Mouse (Mus musculus): ENCODE data around the gene Doc2g.

Doc2g gene

DNA sequence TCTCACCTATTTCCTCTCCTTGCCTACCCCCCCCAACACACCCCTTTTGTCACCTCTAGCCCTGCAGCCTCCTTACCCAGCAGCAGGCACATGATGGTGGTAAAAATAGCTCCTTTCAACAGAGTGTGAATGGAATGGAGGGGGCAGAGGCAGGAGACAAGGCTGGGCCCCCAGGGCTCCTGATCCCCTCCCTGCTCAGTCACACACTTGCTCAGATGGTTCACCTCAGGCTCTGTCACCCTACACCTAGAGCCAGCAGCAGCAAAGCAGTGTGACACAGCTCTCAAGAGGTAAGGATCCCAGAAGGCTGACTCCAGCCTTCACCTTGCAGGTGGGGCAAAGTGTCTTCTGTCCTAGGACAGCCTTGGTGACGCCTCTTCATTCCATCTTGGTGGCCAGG, at the start of gene Doc2g:
Doc2g (plus strand) TSS at position 202 of the 400 bp plus-strand sequence.
- TF ChIP-seq GATA4 (IDR thresholded peaks at IDR 0.05; ENCODE audit: insufficient replicate concordance, low read length), result no peak

DNA sequence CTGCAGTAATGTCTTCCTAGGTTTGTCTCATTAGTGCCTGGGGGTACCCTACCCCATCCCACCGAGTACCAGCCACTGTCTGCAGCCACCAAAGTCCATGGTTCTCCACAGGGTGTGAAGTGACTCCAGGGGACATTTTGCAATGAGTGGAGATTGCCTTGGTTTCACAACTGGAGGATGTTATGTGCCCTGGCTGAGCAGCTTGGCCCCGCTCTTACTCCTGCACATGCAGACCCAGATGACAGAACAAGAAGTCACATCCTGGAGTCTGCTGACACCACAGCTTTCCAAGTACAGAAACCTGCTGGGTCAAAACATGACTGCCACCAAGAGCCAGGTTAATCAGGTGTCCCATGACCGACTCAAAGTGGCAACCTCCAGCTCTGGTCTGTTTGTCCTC, 48.1 kb upstream of the Doc2g start:
- no peak for TF ChIP-seq GATA4 (IDR thresholded peaks at IDR 0.05; ENCODE audit: insufficient replicate concordance, low read length)

DNA sequence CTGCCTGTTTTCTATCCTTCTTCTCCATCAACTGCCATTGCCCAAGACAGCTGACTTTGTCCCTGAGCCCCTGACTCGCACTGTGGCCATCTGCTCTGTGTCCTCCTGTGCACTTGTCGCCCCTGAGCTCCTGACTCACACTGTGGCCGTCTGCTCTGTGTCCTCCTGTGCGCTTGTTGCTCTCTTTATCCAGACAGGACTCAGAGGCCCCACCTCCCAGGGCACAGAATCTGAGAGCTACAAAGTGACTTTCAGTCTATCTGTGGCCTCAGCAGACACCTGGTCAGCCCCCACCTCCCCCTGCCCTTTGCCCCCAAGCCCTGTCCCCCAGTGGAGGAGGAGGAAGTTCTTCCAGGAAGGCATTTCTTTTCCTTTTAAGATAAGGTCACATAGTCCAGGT, 47.3 kb upstream of the Doc2g start:
- no peak for TF ChIP-seq GATA4 (IDR thresholded peaks at IDR 0.05; ENCODE audit: insufficient replicate concordance, low read length)

DNA sequence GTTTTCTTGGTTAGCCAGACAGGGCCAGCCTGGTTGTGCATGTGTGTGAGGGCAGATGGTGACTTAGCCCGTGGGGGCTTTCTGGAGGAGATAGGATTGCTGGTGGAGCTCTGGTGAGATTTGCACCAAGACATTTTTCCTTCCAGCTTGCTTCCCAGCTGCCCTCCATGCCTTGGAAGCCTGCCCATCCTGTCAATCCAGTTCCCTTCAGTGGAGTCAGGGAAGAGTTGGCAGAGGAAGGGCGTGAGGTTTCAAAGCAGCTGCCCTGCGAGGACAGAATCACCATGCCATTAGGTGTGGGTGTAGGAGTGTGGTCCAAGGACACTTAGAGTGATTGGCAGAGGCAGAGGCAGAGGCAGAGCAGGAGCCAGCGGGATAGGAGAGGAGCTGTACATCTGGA, 44.6 kb upstream of the Doc2g start, which contains the start of gene Aldh3b3:
Aldh3b3 (plus strand) TSS at position 176 of the 400 bp plus-strand sequence.
- no peak for TF ChIP-seq GATA4 (IDR thresholded peaks at IDR 0.05; ENCODE audit: insufficient replicate concordance, low read length)

DNA sequence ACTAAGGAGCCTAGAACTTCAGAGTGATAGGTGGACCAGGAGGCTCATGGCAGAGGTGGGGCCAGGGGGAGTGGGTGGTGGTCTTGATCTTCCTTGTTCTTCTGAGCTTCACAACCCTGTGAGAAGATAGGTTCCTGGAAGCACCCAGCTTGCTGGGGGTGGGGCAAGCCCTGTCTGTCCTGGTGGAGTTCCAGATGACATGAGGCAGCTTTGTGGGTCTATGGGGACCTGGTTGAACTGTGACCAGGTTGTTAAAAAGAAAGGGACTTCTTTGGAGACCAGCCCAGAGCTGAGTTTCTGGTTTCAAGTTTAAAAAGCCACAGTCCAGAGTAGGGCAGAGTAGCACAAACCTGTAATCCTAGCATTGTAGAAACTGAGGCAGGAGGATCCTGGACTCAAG, 44.1 kb upstream of the Doc2g start:
- no peak for TF ChIP-seq GATA4 (IDR thresholded peaks at IDR 0.05; ENCODE audit: insufficient replicate concordance, low read length)

DNA sequence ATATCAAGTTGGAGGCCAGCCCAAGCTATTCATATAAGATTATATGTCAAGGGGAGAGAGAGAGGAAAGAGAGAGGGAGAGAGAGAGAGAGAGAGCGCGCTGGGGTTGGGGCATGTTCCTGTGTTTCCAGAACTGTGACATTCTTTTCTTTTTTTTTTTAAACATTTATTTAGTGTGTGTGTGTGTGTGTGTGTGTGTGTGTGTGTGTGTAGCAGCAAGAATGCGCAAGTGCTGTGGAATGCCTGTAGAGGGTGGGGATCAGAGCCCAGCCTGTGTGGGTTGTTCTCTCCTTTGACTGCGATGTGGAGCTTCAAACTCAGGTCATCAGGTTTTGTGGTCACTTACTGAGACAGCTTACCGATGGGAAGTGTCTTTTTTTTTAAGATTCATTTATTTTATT, 42.9 kb upstream of the Doc2g start:
- TF ChIP-seq GATA4 (IDR thresholded peaks at IDR 0.05; ENCODE audit: insufficient replicate concordance, low read length), result no peak

DNA sequence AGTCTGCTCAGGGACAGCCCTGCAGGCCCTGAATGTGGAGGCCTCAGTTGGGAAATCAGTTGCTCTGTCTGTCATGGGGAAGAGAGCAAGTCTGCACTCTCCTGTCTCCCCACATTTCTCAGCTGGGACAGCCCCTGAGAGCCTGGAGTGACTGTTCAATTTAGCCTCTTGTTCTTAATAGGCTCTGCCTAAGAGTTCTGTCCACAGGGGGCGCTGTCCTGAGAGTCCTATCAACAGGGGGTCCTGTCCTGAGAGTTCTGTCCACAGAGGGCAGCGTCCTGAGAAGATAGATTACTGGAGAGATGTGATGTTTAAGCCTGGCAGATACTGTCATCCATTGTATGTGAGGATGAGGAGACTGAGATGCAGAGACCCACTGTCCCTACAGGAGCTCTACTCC, 40.6 kb upstream of the Doc2g start:
- no peak for TF ChIP-seq GATA4 (IDR thresholded peaks at IDR 0.05; ENCODE audit: insufficient replicate concordance, low read length)

DNA sequence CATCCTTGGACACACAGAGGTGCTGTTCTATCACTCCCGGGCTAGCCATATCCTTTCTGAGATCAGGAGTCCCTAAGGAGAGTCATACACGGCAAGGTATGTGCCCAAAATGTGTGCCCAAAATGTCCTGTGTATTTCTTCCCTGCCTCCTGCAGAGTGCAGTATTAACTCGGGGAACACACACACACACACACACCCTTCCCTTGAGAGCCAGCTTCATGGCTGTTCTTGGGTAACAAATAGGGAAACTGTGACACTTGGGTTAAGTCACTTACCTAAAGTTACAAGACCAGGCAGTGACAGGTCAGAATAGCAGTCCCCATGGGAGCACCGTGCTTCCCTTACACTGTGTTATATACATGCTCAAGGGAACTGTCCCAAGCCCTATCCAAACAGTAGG, 39.1 kb upstream of the Doc2g start:
- TF ChIP-seq GATA4 (IDR thresholded peaks at IDR 0.05; ENCODE audit: insufficient replicate concordance, low read length), result no peak

DNA sequence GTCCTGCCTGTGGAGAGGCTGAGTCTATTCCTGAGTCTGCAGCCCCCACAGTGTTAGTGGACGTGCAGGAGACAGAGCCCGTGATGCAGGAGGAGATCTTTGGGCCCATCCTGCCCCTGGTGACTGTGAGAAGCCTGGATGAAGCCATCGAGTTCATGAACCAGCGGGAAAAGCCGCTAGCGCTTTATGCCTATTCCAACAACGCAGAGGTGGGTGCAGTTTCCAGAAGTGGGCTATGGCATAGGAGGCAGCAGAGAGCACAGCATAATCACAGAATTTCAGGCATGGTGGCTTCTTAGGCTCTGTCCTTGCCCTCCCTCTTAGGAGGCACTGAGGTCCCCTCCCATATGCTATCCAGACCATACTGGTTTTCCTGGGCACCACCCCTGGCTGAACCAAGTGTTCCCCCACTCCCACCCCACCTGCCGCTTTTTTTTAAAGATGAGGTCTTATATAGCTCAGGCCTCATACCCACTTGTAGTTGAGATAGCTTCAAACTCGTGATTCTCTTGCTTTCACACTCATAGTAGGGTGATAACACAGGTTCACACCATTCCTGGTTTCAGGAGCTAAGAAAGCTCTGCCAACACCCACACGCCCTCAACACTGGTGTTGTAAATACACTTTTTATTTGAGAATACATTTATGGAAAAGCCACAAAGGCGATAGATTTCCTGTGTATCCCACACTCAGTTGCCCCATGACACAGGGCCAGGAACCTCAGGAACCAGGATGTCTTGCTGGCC, 36.6 kb upstream of the Doc2g start:
- no peak for TF ChIP-seq GATA4 (IDR thresholded peaks at IDR 0.05; ENCODE audit: insufficient replicate concordance, low read length)

DNA sequence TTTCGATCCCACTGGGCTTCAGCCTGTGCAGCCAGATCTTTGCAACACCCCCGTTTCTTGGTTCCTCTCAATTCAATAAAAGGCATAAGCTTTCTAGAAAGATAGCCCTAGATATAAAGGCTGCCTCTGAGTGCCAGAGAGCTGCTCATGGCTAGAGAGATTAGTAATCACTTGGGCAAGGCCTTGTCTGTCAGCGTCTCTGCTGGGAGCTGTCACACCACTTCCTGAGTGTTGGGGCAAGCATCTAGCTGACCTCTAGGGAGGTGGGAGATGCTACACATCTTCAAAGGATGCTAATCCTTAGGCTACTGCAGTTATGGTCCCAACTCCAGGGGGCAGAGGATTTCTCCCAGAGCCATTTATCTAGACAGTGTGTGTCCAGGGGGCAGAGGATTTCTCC, 35.9 kb upstream of the Doc2g start:
- no peak for TF ChIP-seq GATA4 (IDR thresholded peaks at IDR 0.05; ENCODE audit: insufficient replicate concordance, low read length)

DNA sequence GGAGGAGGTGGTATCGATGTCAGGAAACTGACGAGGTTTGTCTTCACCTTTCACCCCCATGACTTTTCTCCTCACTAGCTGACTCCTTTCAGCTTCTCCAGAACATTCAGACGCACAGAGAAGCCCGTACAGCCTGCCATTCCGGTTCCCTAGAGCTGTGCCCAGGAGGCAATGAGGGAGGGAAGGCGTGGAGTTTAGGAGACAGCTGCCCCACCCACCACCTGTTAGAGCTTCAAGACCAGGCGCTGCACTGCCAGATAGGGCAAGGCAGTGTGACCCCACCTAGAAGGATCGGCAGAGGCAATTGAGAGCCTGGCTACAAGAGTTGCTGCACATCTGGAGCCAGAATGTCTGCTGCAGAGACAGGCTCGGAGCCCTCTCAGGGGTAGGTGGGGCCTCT, 30.9 kb upstream of the Doc2g start, which contains the start of gene Aldh3b2:
Aldh3b2 (plus strand) TSS at position 100 of the 400 bp plus-strand sequence.
- no peak for TF ChIP-seq GATA4 (IDR thresholded peaks at IDR 0.05; ENCODE audit: insufficient replicate concordance, low read length)

DNA sequence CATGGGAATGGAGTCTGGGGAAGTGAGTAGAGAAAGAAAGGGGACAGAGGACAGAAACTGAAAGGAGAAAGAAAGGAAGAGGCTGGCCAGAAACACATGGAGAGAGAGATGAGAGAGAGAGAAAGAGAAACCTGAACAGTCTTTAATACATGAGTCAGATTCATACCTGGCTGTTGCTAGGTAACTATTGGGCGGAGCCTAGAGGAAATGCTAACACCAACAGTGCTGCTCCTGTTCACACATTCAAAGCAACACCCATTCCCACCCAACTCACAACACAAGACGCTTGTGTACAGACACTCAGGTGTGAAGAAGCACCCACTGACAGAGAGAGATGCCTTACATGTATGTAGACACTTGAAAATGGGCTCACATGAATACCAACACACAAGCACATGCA, 27.2 kb upstream of the Doc2g start:
- no peak for TF ChIP-seq GATA4 (IDR thresholded peaks at IDR 0.05; ENCODE audit: insufficient replicate concordance, low read length)

DNA sequence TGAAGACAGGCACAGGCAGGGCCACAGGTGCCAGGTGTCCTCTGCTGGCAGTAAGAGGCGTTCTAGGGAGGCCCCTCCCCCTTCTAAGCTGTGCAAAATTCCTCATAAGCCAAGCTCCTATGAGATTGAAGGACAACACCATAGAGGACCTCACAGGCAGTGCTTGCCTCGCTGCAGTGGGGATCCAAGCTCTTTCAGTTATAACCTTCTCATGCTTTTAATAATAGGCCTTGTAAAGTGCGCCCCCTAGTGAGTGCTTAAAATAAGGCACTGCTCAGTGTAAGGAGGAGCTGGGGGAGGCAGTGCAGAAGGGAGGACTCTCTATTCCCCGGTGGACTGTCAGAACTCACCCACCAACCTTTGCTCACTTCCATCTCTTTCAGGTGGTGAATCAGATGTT, 22.8 kb upstream of the Doc2g start:
- no peak for TF ChIP-seq GATA4 (IDR thresholded peaks at IDR 0.05; ENCODE audit: insufficient replicate concordance, low read length)

DNA sequence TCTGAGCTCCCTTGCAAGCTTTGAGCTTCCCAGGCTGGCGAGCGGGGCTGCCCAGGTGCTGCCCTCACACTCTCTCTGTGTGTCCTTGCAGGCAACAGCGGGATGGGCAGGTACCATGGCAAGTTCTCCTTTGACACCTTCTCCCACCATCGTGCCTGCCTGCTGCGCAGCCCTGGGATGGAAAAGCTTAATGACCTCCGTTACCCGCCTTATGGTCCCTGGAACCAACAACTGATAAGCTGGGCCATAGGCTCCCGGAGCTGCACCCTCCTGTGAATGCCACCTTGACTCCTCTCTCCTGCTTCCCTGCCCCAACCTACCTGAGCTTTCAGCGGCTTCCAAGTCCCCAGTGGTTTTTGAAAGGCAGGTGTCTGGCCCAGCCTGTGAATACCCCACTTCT, 22.2 kb upstream of the Doc2g start:
- no peak for TF ChIP-seq GATA4 (IDR thresholded peaks at IDR 0.05; ENCODE audit: insufficient replicate concordance, low read length)

DNA sequence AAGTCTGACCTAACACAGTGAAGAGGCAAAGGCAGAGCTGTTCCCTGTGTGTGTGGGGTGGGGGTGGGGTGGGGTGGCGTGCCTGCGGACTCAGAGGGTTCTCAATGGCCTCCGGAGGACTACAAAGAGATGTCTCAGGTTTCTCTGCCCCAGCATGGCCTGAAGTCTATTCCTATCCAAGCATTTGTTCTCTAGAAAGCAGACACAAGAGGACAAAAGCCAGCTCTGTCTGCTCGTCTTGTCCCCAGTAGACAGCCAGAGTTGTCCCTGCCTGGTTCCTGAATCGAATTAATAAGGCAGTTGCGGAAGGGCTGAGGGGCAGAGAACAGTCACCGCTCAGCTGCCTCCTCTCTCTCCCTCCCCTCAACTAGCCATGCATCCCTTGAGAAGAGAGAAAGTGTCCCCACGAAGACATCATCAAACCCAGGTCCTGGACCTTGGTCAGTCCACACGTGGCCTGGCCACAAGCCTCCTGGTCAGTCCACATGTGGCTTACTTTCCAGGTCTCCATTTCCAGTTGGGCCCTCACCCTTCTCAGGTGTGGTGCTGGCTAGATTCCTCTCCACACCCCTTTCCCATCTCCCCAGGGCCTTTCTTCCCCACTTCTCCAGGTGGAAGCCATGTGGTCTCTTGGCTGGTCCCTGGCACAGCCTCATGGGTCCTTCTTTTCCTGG, 19.4 kb upstream of the Doc2g start:
- no peak for TF ChIP-seq GATA4 (IDR thresholded peaks at IDR 0.05; ENCODE audit: insufficient replicate concordance, low read length)

DNA sequence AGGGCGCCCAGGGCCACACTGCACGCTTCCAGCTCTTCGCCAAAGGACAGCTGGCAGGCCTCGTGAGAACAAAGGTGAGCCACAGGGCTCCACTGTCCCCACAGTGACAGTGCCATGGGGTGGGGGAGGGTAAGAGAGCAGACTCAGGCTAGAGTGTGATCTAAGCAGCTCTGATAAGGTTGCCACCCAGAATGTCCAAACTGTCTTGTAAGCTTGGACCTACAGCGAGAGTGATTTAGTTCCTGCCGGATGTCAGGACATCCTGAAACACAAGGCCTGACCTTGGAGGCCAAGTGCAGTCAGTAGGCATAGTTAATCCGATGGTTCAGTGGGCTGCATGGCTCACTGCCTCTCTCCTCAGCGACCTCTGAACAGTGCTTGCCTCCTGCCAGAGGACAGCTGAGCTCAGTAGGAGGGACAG, 17.8 kb upstream of the Doc2g start:
- TF ChIP-seq GATA4 (IDR thresholded peaks at IDR 0.05; ENCODE audit: insufficient replicate concordance, low read length), result peak; percentile 84; the same call in 1 of the 2 replicates
